Mouse (Mus musculus): ENCODE measurements around the gene Rln3.
A peak's percentile ranks its signal among the peaks of the same experiment; 100 is the strongest.

The Rln3 gene

GRCm38 (mm10) chr8:84065037-84065436, 20.2 kb upstream of the Rln3 start, which contains the start of gene Gm10643:
TSS of gene Gm10643 (minus strand) at chr8:84065137.
- no peak for DNase-seq (ENCODE audit: low spot score in 2 of 2)

DNA sequence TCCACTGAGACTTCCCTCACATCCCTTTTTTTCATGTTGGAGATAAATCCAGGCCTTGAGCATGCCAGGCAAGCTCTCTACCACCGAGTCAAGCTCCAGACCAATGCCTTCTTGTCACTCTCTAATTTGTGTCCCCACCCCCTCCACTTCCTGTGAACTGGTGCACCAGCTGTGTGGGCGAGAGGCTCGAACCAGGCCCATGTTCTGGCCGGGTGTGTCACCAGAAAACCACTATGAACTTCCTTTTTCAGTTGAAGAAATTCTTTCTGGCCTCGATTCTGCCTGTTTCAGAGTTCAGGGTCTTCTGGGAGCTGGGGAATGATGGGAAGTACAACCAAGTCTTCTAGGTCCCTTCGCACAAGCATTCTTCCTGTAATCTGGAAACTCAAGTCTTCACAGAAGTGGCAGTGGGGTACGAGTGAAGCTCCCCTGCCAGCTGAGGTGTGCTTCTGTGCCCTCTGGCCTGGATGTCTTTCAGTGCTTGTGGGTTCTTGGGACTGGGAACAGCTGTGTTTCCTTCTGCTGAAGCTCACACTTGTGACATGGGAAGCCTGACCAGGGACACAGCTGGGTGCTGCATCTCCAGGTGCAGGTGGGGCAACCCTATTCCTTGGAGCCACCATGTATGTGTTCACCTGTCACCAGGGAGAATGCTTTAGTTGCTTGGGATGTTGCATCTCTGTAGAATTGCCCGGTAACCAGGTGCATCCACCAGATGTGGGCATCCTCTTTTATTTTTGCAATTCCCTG, 19.2 kb upstream of the Rln3 start:
- no peak for DNase-seq (ENCODE audit: low spot score in 2 of 2)

DNA sequence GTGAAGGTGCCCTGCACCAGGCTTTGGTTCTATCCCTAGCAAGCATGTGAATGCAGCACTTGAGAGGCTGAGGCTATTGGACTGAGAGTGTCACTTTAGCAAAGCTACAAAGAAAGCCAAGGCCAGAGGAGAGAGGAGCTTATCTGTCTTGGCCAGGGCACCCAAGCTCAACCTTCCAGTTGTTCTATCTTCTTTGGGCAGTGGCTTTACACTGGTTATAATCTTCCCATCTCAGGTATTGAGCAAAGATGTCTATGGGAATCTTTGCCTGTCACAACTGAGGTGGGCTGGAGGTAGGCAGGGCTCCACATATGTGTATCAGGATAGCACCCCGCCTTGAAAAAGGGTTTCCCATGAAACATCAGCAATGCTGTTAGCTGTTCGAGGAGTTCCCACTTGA, 15.4 kb upstream of the Rln3 start:
- no peak for DNase-seq (ENCODE audit: low spot score in 2 of 2)

- no peak for DNase-seq (ENCODE audit: low spot score in 2 of 2)
Measured at GRCm38 (mm10) chr8:84059226-84059625, 14.4 kb upstream of the Rln3 start.

DNA sequence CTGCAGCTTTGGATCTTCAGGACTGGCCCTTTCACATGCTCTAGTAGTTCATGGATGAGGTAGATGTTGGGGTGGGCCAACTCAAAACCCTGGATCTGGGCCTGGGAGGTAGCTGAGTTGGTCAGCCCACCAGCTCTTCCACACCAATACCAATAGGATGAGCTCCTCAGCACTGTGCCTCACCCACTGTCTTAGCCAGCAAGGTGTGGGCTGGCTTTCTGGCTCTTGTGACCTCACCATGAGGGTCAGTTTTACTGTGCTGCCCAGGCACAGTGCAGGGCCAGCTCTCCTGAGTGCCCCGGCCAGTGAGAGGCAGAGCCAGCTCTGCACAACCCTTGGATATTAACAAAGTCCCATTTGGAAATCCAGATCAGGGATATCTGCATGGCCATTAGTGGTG, 13.0 kb upstream of the Rln3 start:
- DNase-seq (ENCODE audit: low spot score in 2 of 2), result no peak

GRCm38 (mm10) chr8:84053229-84053628, 8.4 kb upstream of the Rln3 start:
- DNase-seq (ENCODE audit: low spot score in 2 of 2), result no peak

GRCm38 (mm10) chr8:84052746-84053145, 7.9 kb upstream of the Rln3 start:
- DNase-seq (ENCODE audit: low spot score in 2 of 2), result no peak

- DNase-seq (ENCODE audit: low spot score in 2 of 2), result no peak
Measured at GRCm38 (mm10) chr8:84048171-84048570, 3.4 kb upstream of the Rln3 start.

DNA sequence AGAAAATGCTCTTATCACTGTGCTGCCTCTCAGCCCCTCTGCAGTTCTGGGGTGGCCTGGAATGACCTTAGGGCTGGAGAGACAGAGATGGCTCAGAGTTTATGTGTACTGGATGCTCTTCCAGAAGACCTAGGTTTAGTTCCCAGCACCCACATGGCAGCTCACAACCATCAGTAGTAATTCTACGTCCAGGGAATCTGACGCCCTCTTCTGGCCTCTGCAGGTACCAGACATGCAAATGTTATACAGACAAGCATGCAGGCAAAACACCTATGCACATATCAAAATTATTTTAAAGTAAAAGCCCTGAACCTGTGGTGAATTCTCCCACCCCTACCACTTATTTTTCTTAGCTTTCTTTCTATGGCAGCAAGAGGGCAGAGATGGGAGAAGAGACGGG, 1.7 kb upstream of the Rln3 start:
- DNase-seq (ENCODE audit: low spot score in 2 of 2), result no peak

GRCm38 (mm10) chr8:84044103-84044502, 697 bp downstream of the Rln3 start:
- no peak for DNase-seq (ENCODE audit: low spot score in 2 of 2)

DNA sequence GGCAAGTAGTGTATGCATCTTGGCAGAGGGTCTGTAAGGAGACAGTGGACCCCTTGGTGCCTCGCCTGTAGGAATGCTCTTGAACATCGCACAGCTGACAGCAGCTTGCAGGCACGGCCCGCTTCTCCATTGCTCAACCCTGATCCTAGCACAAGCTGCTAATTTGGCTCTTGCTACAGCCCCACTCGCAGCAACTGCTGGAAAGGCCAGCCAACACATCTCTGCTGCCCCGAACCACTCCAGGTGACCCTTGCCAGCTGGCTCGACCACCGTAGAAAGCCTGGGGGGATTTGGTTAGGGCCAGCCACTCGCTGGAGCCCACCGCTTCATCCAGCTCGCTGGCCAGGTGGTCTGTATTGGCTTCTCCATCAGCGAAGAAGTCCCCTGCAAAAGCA, 1.9 kb downstream of the Rln3 start:
- no peak for DNase-seq (ENCODE audit: low spot score in 2 of 2)

DNA sequence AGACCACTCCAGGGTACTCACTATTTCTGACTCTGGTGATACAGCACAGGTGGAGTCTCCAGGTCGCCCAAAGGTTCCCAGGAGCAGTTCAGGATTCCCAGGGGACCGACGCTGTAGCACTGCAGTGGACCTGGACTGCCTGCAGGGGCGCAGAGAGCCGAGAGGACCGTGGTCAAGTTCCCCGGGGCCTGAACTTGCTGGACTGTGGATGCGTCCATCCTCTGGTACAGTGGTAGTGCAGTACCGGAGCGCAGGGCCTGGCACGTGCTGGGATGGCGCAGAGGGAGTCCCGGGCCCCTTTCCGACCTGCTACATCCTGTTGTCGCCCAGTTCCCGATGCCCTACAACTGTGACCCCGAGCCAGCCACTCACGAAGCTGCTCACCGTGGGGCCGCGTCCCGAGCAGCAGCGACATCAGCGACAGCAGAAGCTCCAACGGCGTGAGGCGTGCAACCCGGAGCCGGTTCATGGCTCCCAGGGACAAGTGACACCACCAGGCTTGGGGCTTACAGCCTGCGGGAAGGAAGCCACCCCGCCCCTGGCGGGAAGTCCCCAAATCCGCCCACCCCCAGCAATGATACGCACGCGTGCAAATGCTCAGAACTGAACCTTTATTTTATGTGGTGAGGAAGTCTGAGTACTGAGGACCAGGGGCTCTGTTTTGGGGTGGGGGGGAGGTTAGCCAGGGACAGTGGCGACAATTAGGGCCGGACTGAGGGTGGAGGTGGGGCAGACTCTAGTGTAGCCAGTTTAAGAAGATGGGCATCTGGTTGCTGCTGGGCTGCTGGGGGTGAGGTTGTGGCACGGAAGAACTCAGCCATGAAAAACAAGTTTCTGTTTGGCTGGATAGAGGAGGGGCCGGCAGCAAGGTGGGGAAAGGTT, 2.5 kb downstream of the Rln3 start, which contains the start of gene Il27ra:
Il27ra (minus strand) TSS at position 524 of the 882 bp plus-strand sequence.
- DNase-seq (ENCODE audit: low spot score in 2 of 2), result peak in 1 of 2 experiments; percentile 19

- DNase-seq (ENCODE audit: low spot score in 2 of 2), result peak in 1 of 2 experiments; percentile 78
Measured at GRCm38 (mm10) chr8:84039050-84039449, 5.8 kb downstream of the Rln3 start.

- DNase-seq (ENCODE audit: low spot score in 2 of 2), result no peak
Measured at GRCm38 (mm10) chr8:84038015-84038414, 6.8 kb downstream of the Rln3 start.

GRCm38 (mm10) chr8:84032777-84033176, 12.0 kb downstream of the Rln3 start:
- no peak for DNase-seq (ENCODE audit: low spot score in 2 of 2)

- no peak for DNase-seq (ENCODE audit: low spot score in 2 of 2)
Measured at GRCm38 (mm10) chr8:84029272-84029671, 15.5 kb downstream of the Rln3 start.

DNA sequence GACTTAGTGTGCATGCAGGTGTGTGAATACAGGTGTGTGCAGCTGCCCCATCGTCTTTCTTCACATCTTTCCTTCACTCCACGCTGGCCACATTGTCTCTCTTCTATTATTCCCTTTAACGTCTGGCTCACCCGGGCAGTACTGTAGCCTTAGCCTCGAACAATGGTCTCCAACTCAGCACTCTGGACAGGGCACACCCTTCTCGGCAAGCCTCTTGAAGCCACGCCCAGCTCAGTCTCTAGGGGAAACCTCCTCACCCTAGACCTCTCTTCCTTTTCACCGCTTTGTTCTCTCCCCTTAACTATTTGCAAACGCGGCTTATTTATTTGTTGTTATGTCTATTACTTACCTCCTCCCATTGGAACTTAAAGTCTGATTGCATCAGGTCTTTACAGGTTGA, 17.4 kb downstream of the Rln3 start:
- DNase-seq (ENCODE audit: low spot score in 2 of 2), result no peak

DNA sequence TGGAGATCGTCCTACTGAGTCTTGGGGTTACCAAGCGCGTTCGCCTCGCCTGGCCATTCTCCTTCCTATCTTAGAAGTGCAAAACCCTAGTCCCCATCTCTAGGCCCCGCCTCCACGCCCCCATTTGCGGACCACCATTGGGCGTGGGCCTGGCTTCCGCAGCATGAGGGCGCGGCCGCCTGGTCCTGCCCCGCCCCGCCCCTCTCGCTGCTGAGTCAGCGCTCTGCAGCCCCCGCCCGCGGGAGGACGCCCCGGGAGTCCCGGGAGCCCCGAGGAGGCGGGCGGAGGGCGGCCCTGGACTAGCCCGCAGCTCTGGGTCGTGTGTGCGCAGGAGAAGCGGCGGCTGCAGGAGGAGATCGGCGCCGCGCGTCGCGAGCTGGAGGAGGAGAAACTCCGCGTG, 18.9 kb downstream of the Rln3 start:
- no peak for DNase-seq (ENCODE audit: low spot score in 2 of 2)

DNA sequence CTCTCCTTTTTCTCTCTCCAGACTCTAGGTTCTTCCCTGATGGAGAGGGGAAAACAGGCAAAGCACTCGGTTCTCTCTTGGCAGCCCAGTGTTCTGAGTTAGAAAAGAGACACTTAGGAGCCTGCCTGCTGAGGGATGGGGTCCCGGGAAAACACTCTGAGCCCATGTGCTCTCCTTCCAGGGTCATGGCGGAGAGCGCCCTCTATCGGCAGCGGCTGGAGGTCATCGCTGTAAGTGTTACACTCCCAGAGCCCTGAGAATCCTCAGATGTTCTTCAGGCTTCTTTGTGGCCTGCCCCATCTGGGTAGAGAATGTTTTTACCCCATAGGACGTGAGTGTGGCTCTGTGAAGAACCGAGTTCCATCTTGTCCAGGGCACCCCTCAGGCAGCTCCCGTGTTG, 20.6 kb downstream of the Rln3 start:
- no peak for DNase-seq (ENCODE audit: low spot score in 2 of 2)

- DNase-seq (ENCODE audit: low spot score in 2 of 2), result no peak
Measured at GRCm38 (mm10) chr8:84023631-84024030, 21.2 kb downstream of the Rln3 start.

DNA sequence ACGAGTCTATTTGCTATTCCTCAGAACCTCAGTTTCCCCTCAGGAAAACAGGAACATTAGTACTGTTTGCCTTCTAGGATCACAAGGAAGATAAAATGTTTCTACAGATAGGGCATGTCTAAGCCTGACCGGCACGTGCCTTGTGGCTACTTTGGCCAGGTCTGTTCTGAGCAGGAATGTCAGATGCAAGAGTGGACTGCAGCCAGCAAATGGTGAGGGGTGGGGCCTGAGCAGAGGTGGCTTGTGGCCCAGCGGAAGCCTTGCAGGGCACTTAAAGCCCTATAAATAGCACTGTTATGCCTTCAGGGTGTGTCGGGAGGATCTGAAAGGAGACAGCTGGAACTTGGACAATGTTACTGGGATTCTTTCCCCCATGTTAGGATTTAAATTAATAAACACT, 21.7 kb downstream of the Rln3 start:
- DNase-seq (ENCODE audit: low spot score in 2 of 2), result no peak

- no peak for DNase-seq (ENCODE audit: low spot score in 2 of 2)
Measured at GRCm38 (mm10) chr8:84021569-84021968, 23.2 kb downstream of the Rln3 start.

GRCm38 (mm10) chr8:84021096-84021495, 23.7 kb downstream of the Rln3 start, which contains the start of gene Palm3:
TSS of gene Palm3 (plus strand) at chr8:84021471.
- no peak for DNase-seq (ENCODE audit: low spot score in 2 of 2)

Data from left cerebral cortex, adult 9 months (tissue).